Mouse (Mus musculus): Measurements from ENCODE around the gene Carhsp1. TPM values are rescaled to one million over a fixed set of nuclear protein-coding genes. Genes with fewer than 3 reads are reported as not detected.
A peak's percentile ranks its signal among the peaks of the same experiment; 100 is the strongest.

Gene Carhsp1
- polyA plus RNA-seq, 1 experiment from 2014 or later: 27.7 TPM

DNA sequence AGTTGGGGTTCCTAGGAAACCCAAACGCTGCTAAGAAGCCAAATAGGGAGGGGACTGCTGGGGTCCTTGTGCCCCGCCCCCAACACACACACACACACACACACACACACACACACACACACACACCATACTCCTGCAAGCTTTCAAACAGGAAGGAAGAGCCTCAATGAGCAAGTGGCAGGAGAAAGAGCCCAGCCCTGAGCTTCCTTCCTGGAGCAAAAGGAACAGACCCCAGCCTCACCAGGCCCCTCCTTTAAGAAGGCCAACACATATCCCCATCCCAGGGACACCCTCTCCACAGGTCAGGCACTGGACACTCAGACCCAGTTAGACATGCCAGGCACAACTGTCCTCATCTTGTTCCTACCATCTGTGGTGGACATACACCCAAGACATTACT, 8.9 kb downstream of the Carhsp1 start:
- 79% methylated on average over 2 of the region's 2 CpGs for WGBS
- Histone ChIP-seq H3K4me2 (no peak overlapping the region), H3K36me3 (ENCODE audit: insufficient read depth) (peaks cover 54% of the 10 kb centered on the region), H3K27ac (ENCODE audit: low read depth) (no peak overlapping the region), H3K9me3 (ENCODE audit: low read depth, low read length) (no peaks in the 10 kb centered on the region), H3K4me3 (ENCODE audit: low read depth, low read length) (no peak overlapping the region), H3K27me3 (ENCODE audit: insufficient read depth, low read length) (no peaks in the 10 kb centered on the region), H3K4me1 (ENCODE audit: insufficient read depth) (peaks cover 2% of the 10 kb centered on the region; the same call in 1 of the 2 replicates), H3K9ac (no peak overlapping the region)
- no peak for ATAC-seq (ENCODE audit: insufficient read depth)
- DNase-seq: no peak
- no peak for TF ChIP-seq CTCF (IDR thresholded peaks at IDR 0.05; ENCODE audit: low read depth)

- no peak overlapping the region for H3K4me3 ChIP-seq (ENCODE audit: low read depth, low read length)
- H3K4me2 ChIP-seq: no peak overlapping the region
- 88% methylated on average over 4 of the region's 4 CpGs for WGBS
- peaks cover 88% of the 10 kb centered on the region for H3K36me3 ChIP-seq (ENCODE audit: insufficient read depth)
- H3K9ac ChIP-seq: no peak overlapping the region
- H3K4me1 ChIP-seq (ENCODE audit: insufficient read depth): no peaks in the 10 kb centered on the region
- no peak for TF ChIP-seq CTCF (IDR thresholded peaks at IDR 0.05; ENCODE audit: low read depth)
- ATAC-seq (ENCODE audit: insufficient read depth): no peak; the same call in 1 of the 2 replicates
- no peaks in the 10 kb centered on the region for H3K9me3 ChIP-seq (ENCODE audit: low read depth, low read length)
- H3K27me3 ChIP-seq (ENCODE audit: insufficient read depth, low read length): no peaks in the 10 kb centered on the region
- DNase-seq: no peak
- H3K27ac ChIP-seq (ENCODE audit: low read depth): no peak overlapping the region
These were observed 13.2 kb downstream of the Carhsp1 start for GRCm38 (mm10) chr16:8658764-8659163.

GRCm38 (mm10) chr16:8658349-8658748, 13.6 kb downstream of the Carhsp1 start:
- Histone ChIP-seq H3K4me1 (ENCODE audit: insufficient read depth) (no peaks in the 10 kb centered on the region), H3K9me3 (ENCODE audit: low read depth, low read length) (no peaks in the 10 kb centered on the region), H3K9ac (no peak overlapping the region), H3K27me3 (ENCODE audit: insufficient read depth, low read length) (no peaks in the 10 kb centered on the region), H3K27ac (ENCODE audit: low read depth) (no peak overlapping the region), H3K4me2 (no peak overlapping the region), H3K4me3 (ENCODE audit: low read depth, low read length) (no peak overlapping the region), H3K36me3 (ENCODE audit: insufficient read depth) (peaks cover 88% of the 10 kb centered on the region)
- DNase-seq: no peak
- peak; percentile 11; the same call in 1 of the 2 replicates for ATAC-seq (ENCODE audit: insufficient read depth)
- 72% methylated on average over 4 of the region's 4 CpGs for WGBS
- no peak for TF ChIP-seq CTCF (IDR thresholded peaks at IDR 0.05; ENCODE audit: low read depth)

DNA sequence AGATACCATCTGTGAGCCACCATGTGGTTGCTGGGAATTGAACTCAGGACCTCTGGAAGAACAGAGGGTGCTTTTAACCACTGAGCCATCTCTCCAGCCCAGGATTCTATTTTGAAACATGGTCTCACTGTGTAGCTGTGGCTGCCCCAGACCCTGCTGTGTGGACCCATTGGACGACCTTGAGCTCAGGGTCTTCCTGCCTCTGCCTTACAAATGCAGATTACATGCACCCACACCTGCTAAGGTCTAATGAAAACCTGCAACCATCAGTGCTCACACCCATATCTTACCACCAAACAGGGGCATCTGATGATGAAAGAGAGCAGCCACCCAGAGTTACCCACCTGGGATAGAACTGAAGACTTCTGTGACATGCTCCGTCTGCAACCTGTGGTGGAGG, 15.7 kb downstream of the Carhsp1 start:
- WGBS: 76% methylated on average over 2 of the region's 2 CpGs
- DNase-seq: no peak
- Histone ChIP-seq H3K9ac (no peak overlapping the region), H3K4me1 (ENCODE audit: insufficient read depth) (no peaks in the 10 kb centered on the region), H3K4me2 (no peak overlapping the region), H3K36me3 (ENCODE audit: insufficient read depth) (peaks cover 89% of the 10 kb centered on the region), H3K9me3 (ENCODE audit: low read depth, low read length) (no peaks in the 10 kb centered on the region), H3K27ac (ENCODE audit: low read depth) (no peak overlapping the region), H3K4me3 (ENCODE audit: low read depth, low read length) (no peak overlapping the region), H3K27me3 (ENCODE audit: insufficient read depth, low read length) (no peaks in the 10 kb centered on the region)
- no peak for ATAC-seq (ENCODE audit: insufficient read depth)
- no peak for TF ChIP-seq CTCF (IDR thresholded peaks at IDR 0.05; ENCODE audit: low read depth)

DNA sequence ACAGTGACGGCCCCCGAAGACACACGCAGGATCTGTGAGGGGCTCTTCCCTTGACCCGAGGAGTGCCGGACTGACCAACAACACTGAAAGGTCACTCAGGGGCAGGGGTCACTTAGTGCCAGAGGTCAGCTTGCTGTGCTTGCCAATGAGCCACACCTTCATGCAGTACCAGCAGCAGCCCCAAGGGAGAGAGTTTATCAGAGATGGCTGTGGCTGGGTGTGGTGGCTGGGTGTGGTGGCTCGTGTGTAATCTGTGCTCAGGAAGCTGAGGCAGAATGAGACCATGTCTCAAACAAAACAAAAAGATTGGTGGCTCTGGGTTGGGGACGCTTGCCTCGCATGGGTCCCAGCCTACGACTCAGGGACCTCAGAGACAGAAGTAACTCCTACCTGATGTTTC, 16.4 kb downstream of the Carhsp1 start:
- peak; percentile 14; the same call in 1 of the 2 replicates for TF ChIP-seq CTCF (IDR thresholded peaks at IDR 0.05; ENCODE audit: low read depth)
- no peak overlapping the region for H3K4me3 ChIP-seq (ENCODE audit: low read depth, low read length)
- ATAC-seq (ENCODE audit: insufficient read depth): no peak
- H3K9me3 ChIP-seq (ENCODE audit: low read depth, low read length): no peaks in the 10 kb centered on the region
- no peak overlapping the region for H3K9ac ChIP-seq
- no peak overlapping the region for H3K4me2 ChIP-seq
- WGBS: 73% methylated on average over 9 of the region's 9 CpGs
- DNase-seq: no peak
- no peak overlapping the region for H3K27ac ChIP-seq (ENCODE audit: low read depth)
- H3K27me3 ChIP-seq (ENCODE audit: insufficient read depth, low read length): no peaks in the 10 kb centered on the region
- H3K4me1 ChIP-seq (ENCODE audit: insufficient read depth): no peaks in the 10 kb centered on the region
- H3K36me3 ChIP-seq (ENCODE audit: insufficient read depth): peaks cover 91% of the 10 kb centered on the region

DNA sequence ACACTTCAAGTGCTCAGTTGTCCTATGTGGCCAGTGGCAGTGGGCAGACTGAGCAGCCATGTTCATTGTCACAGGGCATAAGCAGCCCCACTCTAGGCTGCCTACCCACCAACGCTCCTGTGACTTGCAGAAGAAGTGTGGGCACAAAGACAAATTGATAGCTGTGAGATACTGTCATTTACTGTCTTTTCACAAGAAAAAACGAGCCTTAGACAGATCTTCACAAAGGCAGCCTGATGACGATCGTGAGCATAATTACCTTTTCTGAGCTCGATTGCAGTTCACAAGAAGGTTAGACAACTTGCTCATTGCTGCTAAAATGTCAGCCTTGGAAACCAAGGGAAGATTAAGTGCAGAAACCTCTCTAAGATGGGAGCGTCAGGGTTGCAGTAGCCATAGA, 16.8 kb downstream of the Carhsp1 start:
- H3K27me3 ChIP-seq (ENCODE audit: insufficient read depth, low read length): no peaks in the 10 kb centered on the region
- 80% methylated on average over 6 of the region's 6 CpGs for WGBS
- no peak overlapping the region for H3K4me2 ChIP-seq
- H3K9ac ChIP-seq: no peak overlapping the region
- no peaks in the 10 kb centered on the region for H3K9me3 ChIP-seq (ENCODE audit: low read depth, low read length)
- H3K36me3 ChIP-seq (ENCODE audit: insufficient read depth): peaks cover 90% of the 10 kb centered on the region
- ATAC-seq (ENCODE audit: insufficient read depth): no peak
- no peak for TF ChIP-seq CTCF (IDR thresholded peaks at IDR 0.05; ENCODE audit: low read depth)
- H3K4me1 ChIP-seq (ENCODE audit: insufficient read depth): no peaks in the 10 kb centered on the region
- DNase-seq: no peak
- H3K4me3 ChIP-seq (ENCODE audit: low read depth, low read length): no peak overlapping the region
- no peak overlapping the region for H3K27ac ChIP-seq (ENCODE audit: low read depth)

DNA sequence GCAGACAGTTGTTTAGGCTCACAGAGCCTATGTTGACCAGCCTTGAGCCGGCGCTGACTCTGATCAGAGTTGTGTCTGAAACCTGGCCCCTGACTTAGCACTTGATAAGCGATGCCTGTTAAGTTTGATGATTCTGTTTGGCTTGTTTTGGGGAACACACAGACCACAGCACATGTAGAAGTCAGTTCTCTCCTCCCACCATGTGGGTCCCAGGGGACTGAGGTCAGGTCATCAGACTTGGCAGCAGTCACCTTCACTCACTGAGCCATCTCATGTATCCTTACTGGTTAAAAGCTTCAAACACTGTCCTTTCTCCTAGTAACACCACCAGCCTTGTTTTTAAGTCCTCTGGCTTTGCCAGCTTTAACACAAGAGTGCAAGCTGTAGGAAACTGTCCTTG, 21.9 kb downstream of the Carhsp1 start:
- WGBS: 90% methylated on average over 3 of the region's 3 CpGs
- Histone ChIP-seq H3K27ac (ENCODE audit: low read depth) (no peak overlapping the region), H3K4me2 (no peak overlapping the region), H3K4me3 (ENCODE audit: low read depth, low read length) (no peak overlapping the region), H3K9ac (no peak overlapping the region), H3K4me1 (ENCODE audit: insufficient read depth) (no peaks in the 10 kb centered on the region), H3K9me3 (ENCODE audit: low read depth, low read length) (no peaks in the 10 kb centered on the region), H3K36me3 (ENCODE audit: insufficient read depth) (peaks cover 95% of the 10 kb centered on the region), H3K27me3 (ENCODE audit: insufficient read depth, low read length) (no peaks in the 10 kb centered on the region)
- no peak for TF ChIP-seq CTCF (IDR thresholded peaks at IDR 0.05; ENCODE audit: low read depth)
- no peak for DNase-seq
- no peak for ATAC-seq (ENCODE audit: insufficient read depth)

- Histone ChIP-seq H3K4me1 (ENCODE audit: insufficient read depth) (no peaks in the 10 kb centered on the region), H3K4me2 (no peak overlapping the region), H3K27ac (ENCODE audit: low read depth) (no peak overlapping the region), H3K9ac (no peak overlapping the region), H3K36me3 (ENCODE audit: insufficient read depth) (peaks cover 78% of the 10 kb centered on the region), H3K4me3 (ENCODE audit: low read depth, low read length) (no peak overlapping the region), H3K9me3 (ENCODE audit: low read depth, low read length) (no peaks in the 10 kb centered on the region), H3K27me3 (ENCODE audit: insufficient read depth, low read length) (no peaks in the 10 kb centered on the region)
- no peak for DNase-seq
- ATAC-seq (ENCODE audit: insufficient read depth): no peak
- WGBS: 79% methylated on average over 6 of the region's 6 CpGs
- TF ChIP-seq CTCF (IDR thresholded peaks at IDR 0.05; ENCODE audit: low read depth): no peak
These were observed 26.4 kb downstream of the Carhsp1 start for GRCm38 (mm10) chr16:8645546-8645945.

Data from lung, embryonic 14.5 days (tissue).